Mouse (Mus musculus) regulatory T cell (primary cell): Measurements from ENCODE around the gene Skint11.
"Not testable (repeated sequence)": the region's sequence is repeated elsewhere in the genome, so short reads cannot be mapped to it uniquely, and the experiment has no call there.

Source experiments
- in situ Hi-C: fragments of 300-600 bp; cut with MboI, MseI; formaldehyde crosslinking; loops from one replicate; pipeline ENCODE4 v1.15.1; 2025; ENCODE audit warnings: high pct_unique_total_duplicates

The Skint11 gene

DNA sequence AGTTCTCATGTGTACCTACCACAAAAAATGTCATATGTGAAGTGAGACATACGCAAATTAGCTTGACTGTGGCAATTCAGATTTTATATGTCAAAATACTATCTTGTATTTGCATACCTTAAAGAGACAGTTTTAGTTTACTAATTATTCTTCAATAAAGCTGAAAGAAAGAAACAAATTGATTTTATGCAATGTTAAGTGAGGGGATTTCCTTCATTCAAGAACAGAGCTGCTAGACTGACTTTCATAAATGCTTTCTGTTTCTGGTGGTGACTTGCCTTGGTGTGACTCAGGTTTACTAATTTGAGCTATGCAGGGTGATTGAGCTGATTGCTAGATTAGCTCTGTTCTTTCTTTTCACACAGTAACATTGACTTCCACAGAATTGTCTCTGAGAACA is at the start of gene Skint11:
Gene Skint11 (plus strand): TSS at position 301 of the 400 bp plus-strand sequence.
- in situ Hi-C loops: no loop called here

- in situ Hi-C loops: no loop called here
Observed at GRCm38 (mm10) chr4:114161149-114161548, 2.0 kb upstream of the Skint11 start.

GRCm38 (mm10) chr4:114172898-114173297 is 9.7 kb downstream of the Skint11 start:
- in situ Hi-C loops: not testable (repeated sequence)

GRCm38 (mm10) chr4:114256906-114257305 is 93.7 kb downstream of the Skint11 start:
- in situ Hi-C loops: not testable (repeated sequence)
